Mouse (Mus musculus) regulatory T cell (primary cell): ENCODE results near the gene Plin1.

Source experiments
- in situ Hi-C: fragments of 300-600 bp; cut with MboI, MseI; formaldehyde crosslinking; loops from one replicate; pipeline ENCODE4 v1.15.1; 2025; ENCODE audit warnings: high pct_unique_total_duplicates

Gene Plin1

GRCm38 (mm10) chr7:79732622-79733021 is at the start of gene Plin1:
TSS of gene Plin1 (minus strand) at chr7:79732903.
- in situ Hi-C loops = no loop called here

- in situ Hi-C loops = no loop called here
These were observed 49.8 kb upstream of the Plin1 start for GRCm38 (mm10) chr7:79782516-79782855.

- in situ Hi-C loops = no loop called here
These were observed 49.3 kb upstream of the Plin1 start for GRCm38 (mm10) chr7:79781826-79782515.

GRCm38 (mm10) chr7:79780647-79781626 is 48.2 kb upstream of the Plin1 start:
- in situ Hi-C loops = no loop called here

- in situ Hi-C loops = no loop called here
These were observed 39.1 kb upstream of the Plin1 start for GRCm38 (mm10) chr7:79771561-79772512.

GRCm38 (mm10) chr7:79769664-79770063 is 37.0 kb upstream of the Plin1 start:
- in situ Hi-C loops = no loop called here

GRCm38 (mm10) chr7:79765991-79766390 is 33.3 kb upstream of the Plin1 start:
- in situ Hi-C loops = no loop called here

- in situ Hi-C loops = no loop called here
These were observed 29.4 kb upstream of the Plin1 start for GRCm38 (mm10) chr7:79762106-79762505.

- in situ Hi-C loops = no loop called here
These were observed 28.6 kb upstream of the Plin1 start for GRCm38 (mm10) chr7:79761124-79761876.

- in situ Hi-C loops = no loop called here
These were observed 27.1 kb upstream of the Plin1 start for GRCm38 (mm10) chr7:79759766-79760165.

GRCm38 (mm10) chr7:79758176-79758575 is 25.5 kb upstream of the Plin1 start:
- in situ Hi-C loops = no loop called here

- in situ Hi-C loops = no loop called here
These were observed 23.6 kb upstream of the Plin1 start for GRCm38 (mm10) chr7:79756334-79756733.

GRCm38 (mm10) chr7:79749511-79749910 is 16.8 kb upstream of the Plin1 start:
- in situ Hi-C loops = no loop called here

GRCm38 (mm10) chr7:79747659-79748058 is 15.0 kb upstream of the Plin1 start:
- in situ Hi-C loops = no loop called here

GRCm38 (mm10) chr7:79744585-79744984 is 11.9 kb upstream of the Plin1 start:
- in situ Hi-C loops = no loop called here

- in situ Hi-C loops = no loop called here
These were observed 11.3 kb upstream of the Plin1 start for GRCm38 (mm10) chr7:79744051-79744450.

GRCm38 (mm10) chr7:79742659-79743536 is 10.2 kb upstream of the Plin1 start, which contains the start of the genes Pex11a and Wdr93:
TSS of gene Pex11a (minus strand) at chr7:79743131.
TSS of gene Wdr93 (plus strand) at chr7:79743163.
- in situ Hi-C loops = no loop called here

GRCm38 (mm10) chr7:79742277-79742658 is 9.6 kb upstream of the Plin1 start:
- in situ Hi-C loops = no loop called here

GRCm38 (mm10) chr7:79740279-79740678 is 7.6 kb upstream of the Plin1 start:
- in situ Hi-C loops = no loop called here

- in situ Hi-C loops = no loop called here
These were observed 6.2 kb upstream of the Plin1 start for GRCm38 (mm10) chr7:79738913-79739312.
